Mouse (Mus musculus) embryonic fibroblast, embryonic 13.5 days (primary cell): ENCODE measurements around the gene Armh1. TPM values are rescaled to one million over a fixed set of nuclear protein-coding genes. Genes with fewer than 3 reads are reported as not detected.
"Not testable (repeated sequence)": the region's sequence is repeated elsewhere in the genome, so short reads cannot be mapped to it uniquely, and the experiment has no call there.

Experiments
- H3K27ac ChIP-seq: 2 replicates; pipeline ENCODE4 v1.5.1; 2012; ENCODE audit warnings: low read length, control low read depth, inconsistent platforms; ENCODE audit not compliant: insufficient read depth
- H3K4me1 ChIP-seq: 2 replicates; pipeline ENCODE4 v1.6.1; 2011; ENCODE audit warnings: low read length; ENCODE audit not compliant: control insufficient read depth, insufficient read depth
- H3K4me3 ChIP-seq: 2 replicates; pipeline ENCODE4 v1.5.1; 2011; ENCODE audit warnings: mild to moderate bottlenecking, control low read depth, low read length; ENCODE audit not compliant: insufficient read depth
- CTCF ChIP-seq: IDR thresholded peaks from 2 replicates; pipeline ENCODE4 v1.5.1; 2011; ENCODE audit warnings: mild to moderate bottlenecking, control low read depth, low read length, moderate library complexity, borderline replicate concordance; ENCODE audit not compliant: insufficient read depth
- POLR2A ChIP-seq: IDR thresholded peaks from 2 replicates; pipeline ENCODE4 v1.6.1; 2011; ENCODE audit warnings: low read depth, mild to moderate bottlenecking, control low read depth, low read length, moderate library complexity
- polyA plus RNA-seq: library from polyadenylated mRNA; stranded (reverse); fragments of >200 nt; gene quantifications from 2 replicates; pipeline ENCODE4 v1.2.4, GENCODE M21; 2011; ENCODE audit warnings: low read depth; ENCODE audit not compliant: missing spikeins, insufficient read length

Armh1 gene
- polyA plus RNA-seq, 1 experiment, result not detected

DNA sequence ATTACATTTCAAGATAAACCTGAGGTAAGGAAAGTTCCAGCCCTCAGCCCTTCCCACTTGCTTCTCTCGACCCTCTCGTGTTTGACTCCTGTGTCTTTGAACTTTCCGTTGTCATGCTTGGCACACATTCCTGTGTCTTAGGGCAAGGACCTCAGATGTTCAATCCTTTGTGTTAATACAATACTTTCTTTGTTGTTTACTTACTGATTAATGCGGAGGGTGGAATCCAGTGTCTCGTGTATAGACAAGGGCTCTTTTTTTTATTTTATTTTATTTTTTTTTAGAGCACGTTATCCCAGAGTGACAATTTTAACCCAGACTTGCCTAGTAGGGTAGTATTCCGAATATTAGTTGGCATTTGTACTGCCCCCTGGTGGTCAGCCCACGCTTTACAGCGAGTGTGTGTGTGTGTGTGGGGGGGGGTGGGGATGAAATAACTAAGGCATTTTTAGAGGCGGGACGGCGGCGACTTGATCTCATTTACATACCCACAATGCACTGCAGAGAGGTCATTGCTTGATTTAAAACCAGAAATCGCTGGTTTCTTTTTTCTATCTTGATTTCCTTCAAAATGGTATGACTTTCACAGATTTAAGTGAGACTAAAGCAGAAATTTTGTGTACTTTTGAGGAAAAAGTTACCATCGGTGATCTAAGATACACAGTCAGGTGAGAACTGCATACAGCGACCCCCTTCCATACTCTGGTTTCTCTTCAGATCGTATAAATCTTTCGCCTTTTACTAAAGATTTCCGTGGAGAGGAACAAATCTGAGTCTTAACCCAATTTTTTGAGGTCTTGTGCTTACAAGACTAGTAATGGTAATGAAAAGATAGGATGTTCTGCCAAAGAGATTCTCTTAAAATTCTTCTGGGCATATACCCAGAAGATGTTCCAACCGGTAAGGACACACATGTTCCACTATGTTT, 41.5 kb downstream of the Armh1 start:
- no peak overlapping the region for H3K4me3 ChIP-seq
- peak overlapping the region; percentile 64; the same call in 1 of the 2 replicates for H3K27ac ChIP-seq
- no peaks in the 10 kb centered on the region for H3K4me1 ChIP-seq
- TF ChIP-seq CTCF (peak; percentile 55; the same call in 1 of the 2 replicates), POLR2A (no peak)

DNA sequence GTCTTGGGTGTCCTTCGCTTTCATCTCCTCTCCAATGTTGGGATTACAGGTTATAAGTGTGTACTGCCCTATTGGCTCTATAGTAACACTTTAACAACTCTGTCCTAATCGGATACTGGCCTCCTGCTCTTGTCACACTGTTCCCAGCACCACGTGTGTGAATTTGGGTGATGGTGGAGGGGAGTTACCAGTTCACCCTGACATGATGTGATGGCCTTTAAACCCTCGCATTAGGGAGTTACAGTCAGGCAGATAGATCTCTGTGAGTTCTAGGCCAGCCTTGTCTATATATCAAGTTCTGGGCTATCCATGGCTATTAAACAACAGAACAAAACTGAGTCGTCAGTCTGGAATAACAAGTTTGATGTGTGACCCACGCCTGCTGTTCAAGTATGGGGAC, 42.3 kb downstream of the Armh1 start:
- H3K4me1 ChIP-seq, result no peaks in the 10 kb centered on the region
- no peak overlapping the region for H3K27ac ChIP-seq
- H3K4me3 ChIP-seq, result no peak overlapping the region
- no peak for TF ChIP-seq POLR2A
- TF ChIP-seq CTCF, result no peak

DNA sequence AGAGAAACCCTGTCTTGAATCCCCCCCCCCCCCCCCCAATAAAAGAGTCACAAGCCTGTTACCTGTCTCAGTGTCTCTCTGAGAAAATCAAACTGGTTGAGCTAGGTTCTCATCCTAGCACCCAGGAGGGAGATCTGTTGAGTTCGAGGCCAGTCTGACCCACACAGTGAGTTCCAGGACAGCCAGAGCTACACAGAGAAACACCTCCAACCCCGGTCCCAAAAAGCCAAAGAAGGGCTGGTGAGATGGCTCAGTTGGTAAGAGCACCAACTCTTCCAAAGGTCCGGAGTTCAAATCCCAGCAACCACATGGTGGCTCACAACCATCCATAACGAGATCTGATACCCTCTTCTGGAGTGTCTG, 49.0 kb downstream of the Armh1 start:
- no peak for TF ChIP-seq CTCF
- Histone ChIP-seq H3K27ac (no peak overlapping the region), H3K4me3 (no peak overlapping the region), H3K4me1 (no peaks in the 10 kb centered on the region)

DNA sequence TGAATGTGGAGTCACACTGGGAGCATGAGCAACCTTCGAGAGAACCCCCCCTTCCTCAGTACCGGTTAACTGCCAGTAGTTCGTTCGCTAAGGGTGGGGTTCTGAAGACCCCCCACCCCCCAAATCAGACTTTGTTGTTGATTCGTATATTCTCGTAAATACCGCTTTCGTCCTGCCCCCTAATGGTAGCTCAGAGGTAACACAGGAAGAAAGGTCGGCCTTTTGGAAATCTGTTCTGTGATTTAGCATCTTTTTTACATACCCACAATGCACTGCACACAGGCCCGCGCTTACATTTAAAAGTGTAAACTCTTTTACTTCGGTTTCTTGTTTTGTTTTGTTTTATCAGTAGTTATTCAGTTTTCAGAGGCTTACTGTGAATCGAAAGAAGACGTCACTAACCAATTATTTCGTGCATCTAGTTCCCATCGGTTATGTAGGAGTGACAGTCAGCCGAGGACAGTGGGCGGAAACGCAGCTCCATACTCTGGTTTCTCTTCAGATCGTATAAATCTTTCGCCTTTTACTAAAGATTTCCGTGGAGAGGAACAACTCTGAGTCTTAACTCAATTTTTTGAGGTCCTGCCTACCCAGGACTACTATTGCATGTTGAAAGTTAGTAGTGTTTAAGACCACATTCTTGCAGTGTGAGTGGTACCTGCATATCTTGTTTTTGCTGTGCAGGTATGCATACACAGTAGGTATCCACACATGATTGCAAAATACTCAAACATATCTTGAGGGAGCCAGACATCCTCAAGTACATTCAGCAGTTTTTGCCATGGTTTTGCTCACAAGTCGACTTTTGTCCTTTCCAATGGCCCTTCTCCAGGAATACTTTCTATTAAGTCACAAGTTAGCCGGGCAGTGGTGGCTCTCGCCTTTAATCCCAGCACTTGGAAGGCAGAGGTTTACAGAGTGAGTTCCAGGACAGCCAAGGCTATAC, 49.6 kb downstream of the Armh1 start:
- no peaks in the 10 kb centered on the region for H3K4me1 ChIP-seq
- peak overlapping the region; percentile 75; the same call in 1 of the 2 replicates for H3K27ac ChIP-seq
- TF ChIP-seq CTCF (no peak), POLR2A (peak; percentile 100)
- peak overlapping the region; percentile 16 for H3K4me3 ChIP-seq

DNA sequence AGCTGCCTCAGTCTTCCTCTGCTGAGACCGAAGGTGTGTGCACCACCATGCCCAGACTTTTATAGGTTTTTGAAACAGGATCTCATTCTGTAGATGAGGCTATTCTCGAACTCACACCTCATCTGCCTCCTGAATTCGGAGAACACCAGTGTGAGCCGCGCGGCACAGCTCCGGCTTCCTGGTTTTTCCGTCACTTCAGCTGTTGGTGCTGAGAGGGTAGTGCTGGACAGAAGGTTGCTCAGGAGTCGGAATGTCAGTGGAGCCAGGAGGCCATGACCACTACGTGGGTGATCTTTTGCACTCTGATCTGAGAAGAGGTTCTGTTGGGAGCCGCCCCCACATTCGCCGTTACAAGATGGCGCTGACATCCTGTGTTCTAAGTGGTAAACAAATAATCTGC, 60.1 kb downstream of the Armh1 start:
- TF ChIP-seq POLR2A (peak; percentile 30; the same call in 1 of the 2 replicates), CTCF (no peak)
- H3K4me1 ChIP-seq, result no peaks in the 10 kb centered on the region

DNA sequence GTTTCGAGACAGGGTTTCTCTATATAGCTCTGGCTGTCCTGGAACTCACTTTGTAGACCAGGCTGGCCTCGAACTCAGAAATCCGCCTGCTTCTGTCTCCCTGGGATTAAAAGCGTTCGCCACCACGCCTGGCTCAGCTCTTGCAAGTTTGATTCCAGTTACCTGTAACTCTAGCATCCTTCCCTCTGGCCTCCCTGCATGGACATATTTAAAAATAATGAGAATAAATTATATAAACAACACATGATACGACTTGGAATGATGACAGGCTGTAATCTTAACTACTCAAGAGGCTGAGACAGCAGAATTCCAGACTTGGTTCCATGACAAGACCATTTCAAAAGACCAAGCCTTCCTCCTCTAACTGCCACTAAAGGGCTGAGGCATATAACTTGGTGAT, 61.3 kb downstream of the Armh1 start:
- Histone ChIP-seq H3K4me1 (no peaks in the 10 kb centered on the region), H3K4me3 (no peak overlapping the region), H3K27ac (no peak overlapping the region)
- no peak for TF ChIP-seq CTCF
- TF ChIP-seq POLR2A, result no peak

More for the DNA sequence above, 60.1 kb downstream of the Armh1 start:
- H3K4me3 ChIP-seq, result no peak overlapping the region
- H3K27ac ChIP-seq, result no peak overlapping the region

DNA sequence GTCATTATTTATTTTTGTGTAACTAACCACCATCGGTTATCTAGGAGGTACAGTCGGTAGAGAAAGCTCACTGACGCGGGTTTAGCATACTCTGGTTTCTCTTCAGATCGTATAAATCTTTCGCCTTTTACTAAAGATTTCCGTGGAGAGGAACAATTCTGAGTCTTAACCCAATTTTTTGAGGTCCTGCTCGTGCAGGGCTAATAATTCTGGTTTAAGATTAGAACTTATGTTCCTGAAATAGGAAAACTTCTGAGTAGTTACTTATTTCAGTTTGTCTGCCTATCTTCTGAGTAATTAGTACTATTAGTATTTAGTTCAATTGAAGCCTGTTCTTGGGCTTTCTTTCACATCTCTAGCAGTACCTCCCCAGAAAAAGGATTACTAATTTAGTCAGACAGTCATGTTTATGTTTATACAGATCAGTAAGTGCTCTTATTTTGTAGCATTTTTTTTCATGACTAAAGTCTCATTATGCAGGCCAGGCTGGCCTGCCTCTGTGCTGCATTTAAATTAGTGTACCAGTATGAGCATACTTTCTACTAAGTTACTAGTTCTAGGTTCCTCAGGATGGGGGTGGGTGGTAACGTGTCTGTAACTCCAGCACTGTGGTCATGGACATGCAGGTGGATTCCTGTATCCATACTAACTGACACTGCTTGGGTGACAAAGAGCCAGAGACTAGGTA, 61.9 kb downstream of the Armh1 start:
- TF ChIP-seq CTCF (no peak), POLR2A (peak; percentile 95)
- no peaks in the 10 kb centered on the region for H3K4me1 ChIP-seq
- H3K4me3 ChIP-seq, result no peak overlapping the region
- 0 out of 2 replicates have a peak overlapping the region, but pooled peaks have one; percentile 29 for H3K27ac ChIP-seq

DNA sequence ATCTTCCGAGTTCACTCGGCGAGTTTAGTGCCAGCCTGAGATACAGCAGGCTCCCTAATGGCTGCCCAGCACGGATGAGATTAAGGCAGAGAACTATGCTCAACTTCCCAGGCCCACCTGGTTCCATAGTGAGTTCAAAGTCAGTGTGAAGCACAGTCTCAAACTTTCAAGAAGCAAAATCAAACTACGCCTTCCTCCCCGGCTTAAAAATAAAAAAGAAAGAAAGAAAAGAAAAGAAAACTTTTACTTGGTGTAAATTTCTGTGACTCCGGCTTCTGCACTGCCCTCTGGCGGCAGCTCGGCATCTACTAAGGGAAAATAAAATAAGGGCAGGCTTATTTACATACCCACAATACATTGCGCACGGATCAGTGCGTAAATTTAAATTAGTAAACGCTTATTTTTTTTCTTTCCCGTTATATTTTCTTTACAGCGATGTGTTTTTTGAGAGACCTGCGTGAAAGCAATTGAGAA, 62.5 kb downstream of the Armh1 start:
- no peak for TF ChIP-seq CTCF
- no peak for TF ChIP-seq POLR2A

DNA sequence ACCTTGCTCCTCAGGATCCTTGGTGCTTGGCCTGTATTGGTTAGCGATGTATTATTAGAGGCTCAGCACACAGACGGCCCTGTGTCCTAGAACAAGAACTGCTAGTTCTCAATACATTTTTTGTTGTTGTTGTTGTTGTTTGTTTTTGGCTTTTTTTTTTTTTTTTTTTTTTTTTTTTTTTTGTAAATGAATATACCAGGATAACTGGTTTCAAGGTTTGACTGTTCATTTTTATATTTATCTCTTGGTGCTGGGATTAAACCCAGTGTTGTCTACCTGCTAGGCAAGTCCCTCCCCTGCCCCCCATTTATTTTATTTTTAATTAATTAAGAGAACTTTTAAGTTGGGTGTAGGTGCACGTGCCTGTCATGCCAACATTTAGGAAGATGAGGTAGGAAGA, 63.0 kb downstream of the Armh1 start:
- TF ChIP-seq POLR2A (no peak), CTCF (no peak)
- Histone ChIP-seq H3K4me1 (no peaks in the 10 kb centered on the region), H3K4me3 (peak overlapping the region; percentile 53), H3K27ac (no peak overlapping the region)

More for the DNA sequence above, 62.5 kb downstream of the Armh1 start:
- Histone ChIP-seq H3K27ac (peak overlapping the region; percentile 85), H3K4me3 (peak overlapping the region; percentile 53), H3K4me1 (no peaks in the 10 kb centered on the region)

DNA sequence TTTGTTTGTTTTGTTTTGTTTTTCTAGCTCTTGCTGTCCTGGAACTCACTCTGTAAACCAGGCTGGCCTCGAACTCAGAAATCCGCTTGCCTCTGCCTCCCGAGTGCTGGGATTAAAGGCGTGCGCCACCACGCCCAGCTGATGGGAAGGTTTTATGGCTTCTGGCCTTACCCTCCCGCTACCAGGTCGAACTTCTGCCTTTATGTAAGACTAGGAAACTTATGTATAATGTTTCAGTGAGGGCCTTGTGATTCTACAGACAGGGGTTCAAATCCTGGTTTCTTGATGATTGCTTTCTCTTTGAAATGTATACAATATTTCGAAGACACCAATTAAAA, 69.2 kb downstream of the Armh1 start:
- H3K27ac ChIP-seq, H3K4me1 ChIP-seq: not testable (repeated sequence)
- peak overlapping the region; percentile 59 for H3K4me3 ChIP-seq
